Mouse (Mus musculus) urinary bladder, adult 18-20 months (tissue): ENCODE results near the gene Fcer1g.
"Not testable (repeated sequence)": the region's sequence is repeated elsewhere in the genome, so short reads cannot be mapped to it uniquely, and the experiment has no call there.

ENCODE experiments used
- DNase-seq, 2 experiments: peaks; one replicate each; pipeline ENCODE4 v3.0.0; 2022; ENCODE audit warnings: low spot score in 2 of 2, mixed read lengths in 2 of 2

The Fcer1g gene

DNA sequence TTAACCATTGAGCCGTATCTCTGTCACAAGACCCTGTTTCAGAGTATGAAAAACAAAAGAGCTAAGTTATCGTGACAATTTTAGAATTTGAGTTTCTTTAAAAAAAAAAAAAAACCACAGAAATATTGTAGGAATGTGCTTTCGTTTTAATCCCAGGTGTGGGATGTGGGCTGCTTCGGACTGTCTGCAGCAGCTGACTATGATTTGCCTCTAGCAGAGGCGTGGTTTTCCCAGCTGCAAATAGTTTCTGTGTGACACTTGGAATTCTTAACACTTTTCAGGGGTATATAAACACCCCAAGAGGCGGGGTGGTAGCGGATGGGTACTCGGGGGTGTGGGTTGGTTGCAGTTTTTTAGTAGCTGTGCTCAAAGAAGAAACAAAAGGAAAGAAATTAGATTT, 11.2 kb upstream of the Fcer1g start:
- DNase-seq = no peak

DNA sequence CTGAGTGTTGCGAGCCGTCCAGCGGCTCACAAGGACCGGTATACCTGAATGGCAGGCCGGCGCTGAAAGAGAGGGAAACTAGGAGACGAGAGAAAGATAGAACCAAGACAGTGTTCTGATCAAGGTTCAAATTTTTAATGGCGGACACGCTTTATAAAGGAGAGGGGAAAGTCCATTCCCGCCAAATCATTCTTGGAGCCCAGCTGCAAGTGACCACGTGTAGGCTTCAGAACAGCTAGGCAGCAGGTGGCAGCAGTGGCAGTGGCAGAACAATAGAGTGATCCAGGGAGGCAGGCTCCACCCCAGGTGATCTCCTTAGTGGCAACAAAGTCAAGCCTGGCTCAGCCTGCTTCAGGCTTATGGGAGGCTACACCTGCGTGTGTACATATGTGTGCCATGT, 7.8 kb upstream of the Fcer1g start:
- DNase-seq = not testable (repeated sequence)

DNA sequence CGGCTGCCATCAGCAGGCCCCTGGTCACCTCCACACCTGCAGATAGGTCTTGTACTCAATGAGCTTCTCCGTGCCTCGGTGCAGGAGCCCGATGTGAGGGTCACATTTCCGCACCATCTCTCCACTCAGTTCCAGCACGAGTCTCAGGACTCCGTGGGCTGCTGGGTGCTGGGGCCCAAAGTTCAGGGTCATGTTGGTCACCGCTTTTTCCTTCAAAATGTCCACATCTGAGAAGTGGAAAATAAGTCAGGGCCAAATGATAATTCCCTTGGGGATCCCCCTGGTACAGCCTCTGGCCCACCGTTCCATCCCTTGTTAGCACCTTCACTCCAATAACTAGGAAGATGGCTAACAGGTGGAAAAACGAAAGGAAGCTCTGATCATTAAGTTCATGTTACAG, 6.7 kb upstream of the Fcer1g start:
- no peak for DNase-seq

DNA sequence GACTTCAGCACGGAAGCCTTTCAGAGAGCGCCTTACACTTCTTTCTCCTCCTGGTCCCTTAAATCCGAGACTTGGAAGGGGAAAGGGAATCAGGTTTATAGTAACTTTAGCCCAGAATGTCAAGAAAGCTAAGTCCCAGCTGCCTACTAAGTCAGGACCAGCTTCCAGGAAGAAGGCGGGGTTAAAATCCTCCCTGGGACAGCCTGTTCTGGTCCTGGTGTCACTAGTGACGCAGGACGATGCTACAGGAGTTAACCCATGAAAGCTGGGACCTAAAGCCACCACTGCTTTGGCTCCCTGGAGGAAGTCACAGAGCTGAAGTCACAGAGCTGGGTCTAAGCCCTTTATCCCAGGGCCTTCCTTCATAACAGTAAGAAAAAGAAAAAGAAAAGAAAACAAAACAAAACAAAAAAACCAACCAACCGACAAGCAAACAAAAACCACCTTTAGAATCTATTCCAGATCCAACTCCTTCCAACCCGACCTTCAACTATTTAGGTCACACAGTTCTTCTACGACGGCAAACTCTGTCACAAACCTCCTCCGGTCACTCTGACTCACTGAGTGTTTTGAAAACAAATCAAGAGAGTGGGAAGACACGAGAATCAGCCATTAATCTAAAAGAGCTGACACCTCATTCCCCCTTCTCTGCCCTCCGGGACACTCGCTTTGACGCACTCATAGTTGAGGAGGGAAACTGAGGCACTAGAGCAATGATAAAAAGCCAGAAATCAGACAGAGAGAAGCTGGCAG, 6.0 kb upstream of the Fcer1g start:
- no peak for DNase-seq

DNA sequence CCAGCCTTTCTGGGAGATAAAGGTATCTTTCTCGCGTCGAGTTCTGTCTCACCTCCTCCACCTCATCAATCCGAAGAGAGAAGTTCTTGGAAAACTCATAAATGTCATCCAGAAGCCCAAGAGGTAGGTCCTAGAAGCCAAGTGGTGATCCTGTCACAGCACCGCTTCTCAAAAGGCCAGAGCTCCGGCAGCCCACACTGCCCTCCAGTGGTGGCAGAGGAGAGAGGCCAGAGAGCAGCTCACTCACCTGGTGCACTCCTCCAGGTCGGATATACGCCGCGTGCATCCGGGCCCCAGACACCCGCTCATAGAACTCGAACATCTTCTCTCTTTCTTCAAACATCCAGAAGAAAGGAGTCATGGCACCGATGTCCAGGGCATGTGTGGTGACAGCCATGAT, 4.3 kb upstream of the Fcer1g start:
- DNase-seq = peak in 1 of 2 experiments; percentile 26

DNA sequence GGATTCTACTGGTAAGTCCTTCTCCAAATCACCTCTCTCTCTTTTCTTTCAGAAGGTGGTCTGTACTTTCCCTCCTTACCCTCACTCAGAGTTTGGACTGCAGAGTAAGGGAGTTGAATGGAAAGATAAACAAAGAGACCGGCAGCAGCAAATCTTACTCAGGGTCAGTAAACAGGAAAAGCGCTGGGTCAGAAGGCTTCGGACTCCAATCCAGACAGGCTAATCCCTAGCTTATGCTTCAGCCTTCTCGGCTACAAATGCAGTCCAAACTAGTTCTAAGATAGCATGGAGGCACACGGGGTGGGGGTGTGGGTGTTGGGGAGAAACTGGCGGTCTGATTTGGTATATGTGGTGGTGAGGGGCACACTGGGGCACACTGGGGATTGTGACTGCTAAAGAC, 3.3 kb upstream of the Fcer1g start:
- no peak for DNase-seq

DNA sequence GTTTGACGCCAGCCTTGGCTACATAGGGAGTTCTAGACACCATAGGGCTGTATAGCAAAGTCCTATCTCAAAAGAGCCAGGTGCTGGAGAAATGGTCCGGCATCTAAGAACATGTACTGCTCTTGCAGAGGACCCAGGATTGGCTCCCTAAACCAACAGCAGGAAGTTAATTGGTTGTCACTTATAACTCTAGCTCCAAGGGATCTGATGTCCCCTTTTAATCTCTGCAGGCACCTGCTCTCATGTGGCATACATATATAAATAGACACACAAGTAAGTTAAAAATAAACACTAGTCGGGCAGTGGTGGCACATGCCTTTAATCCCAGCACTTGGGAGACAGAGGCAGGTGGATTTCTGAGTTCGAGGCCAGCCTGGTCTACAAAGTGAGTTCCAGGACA, 1.6 kb upstream of the Fcer1g start:
- DNase-seq = no peak

DNA sequence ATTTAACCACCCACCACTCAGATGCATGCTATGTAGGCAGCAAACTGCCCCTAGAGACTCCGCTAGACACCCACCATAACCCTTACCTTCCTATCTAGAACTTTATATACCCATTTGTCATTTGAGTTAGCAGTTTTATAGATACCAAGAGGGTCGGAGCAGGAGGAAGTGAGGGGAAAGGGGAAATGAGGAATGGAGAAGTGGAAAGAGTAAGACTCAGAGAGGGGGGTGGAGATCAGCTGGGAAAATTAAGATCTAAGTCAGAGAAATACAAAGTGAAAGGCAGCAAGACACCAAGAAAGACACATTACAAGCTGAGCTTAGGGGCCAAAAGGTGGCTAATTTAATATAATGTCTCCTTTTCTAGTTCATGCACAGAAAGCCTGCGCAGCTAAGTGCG, 373 bp upstream of the Fcer1g start:
- no peak for DNase-seq

DNA sequence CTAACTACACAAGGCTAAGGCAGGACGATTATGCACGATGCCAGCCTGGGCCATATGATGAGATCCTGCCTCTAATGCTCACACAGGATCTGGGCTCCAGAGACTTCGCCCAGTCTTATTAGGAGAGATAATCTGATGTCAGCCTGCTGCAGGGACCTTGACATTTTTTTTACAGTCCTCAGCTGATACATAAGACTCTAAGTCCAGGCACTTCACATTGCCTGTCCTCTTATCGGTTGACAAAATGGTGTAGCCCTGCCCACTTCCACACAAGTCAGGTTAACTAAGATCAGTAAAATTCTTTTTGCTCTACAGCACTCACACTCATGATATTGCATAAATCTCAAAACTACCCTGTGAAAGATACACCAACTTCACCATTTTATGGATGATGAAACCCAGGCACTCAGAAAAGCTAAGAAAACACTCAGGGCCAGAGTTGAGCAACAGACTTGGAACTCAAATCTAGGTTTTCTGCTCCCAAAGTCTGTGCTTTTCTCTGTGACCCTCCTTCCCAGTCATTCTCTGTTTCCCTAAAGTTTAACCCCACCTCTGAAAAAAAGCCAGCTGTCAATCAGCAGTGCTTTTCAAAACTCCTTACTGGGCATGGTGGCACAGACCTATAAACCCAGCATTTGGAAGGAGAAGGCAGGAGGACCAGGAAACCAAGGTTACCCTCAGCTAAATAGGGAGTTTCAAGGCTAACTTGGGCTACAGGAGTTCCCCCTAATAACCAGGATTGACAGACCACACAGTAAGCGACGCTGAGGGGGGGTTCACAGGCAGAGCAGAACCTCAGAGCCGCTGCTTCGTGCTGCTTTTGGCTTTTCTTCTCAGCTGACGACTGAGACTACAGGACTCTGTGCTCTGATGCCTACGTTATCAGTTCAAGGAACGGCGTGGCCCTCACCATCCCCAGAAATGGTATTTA, 1.1 kb downstream of the Fcer1g start:
- no peak for DNase-seq

DNA sequence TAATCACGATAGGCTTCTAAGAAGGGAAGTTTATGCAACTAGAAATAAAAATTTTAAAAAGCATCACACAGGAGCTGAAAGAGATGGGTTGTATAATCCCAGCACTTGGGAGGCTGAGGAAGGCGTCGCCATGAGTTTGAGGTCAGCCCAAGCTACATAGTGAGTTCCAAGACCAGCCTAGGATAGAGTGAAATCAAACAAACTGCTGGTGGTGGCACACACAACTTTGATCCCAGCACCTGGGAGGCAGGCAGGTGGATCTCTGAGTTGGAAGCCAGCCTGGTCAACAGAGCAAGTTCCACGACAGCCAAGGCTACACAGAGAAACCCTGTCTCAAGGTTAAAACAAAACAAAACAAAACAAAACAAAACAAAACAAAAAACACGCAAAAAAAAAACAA, 1.8 kb downstream of the Fcer1g start:
- DNase-seq = no peak

DNA sequence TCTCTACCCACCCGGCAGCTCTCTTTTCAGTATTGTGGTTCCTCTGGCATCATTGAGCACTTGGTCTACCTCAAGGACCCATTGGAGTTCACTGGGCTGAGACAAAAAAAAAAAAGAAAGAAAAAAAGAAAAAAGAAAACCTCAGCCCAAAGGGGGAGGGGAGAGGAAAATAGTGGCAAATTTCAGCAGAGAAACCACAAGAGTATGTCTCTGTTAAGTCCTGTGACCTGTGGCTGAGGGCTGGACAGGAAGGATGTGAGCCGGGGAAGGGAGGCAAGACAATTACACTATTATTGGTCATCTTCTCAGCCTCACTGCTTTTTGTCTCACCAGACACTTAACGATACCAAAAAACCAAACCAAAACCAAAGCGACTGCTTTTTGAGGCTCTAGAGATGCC, 2.3 kb downstream of the Fcer1g start:
- no peak for DNase-seq

DNA sequence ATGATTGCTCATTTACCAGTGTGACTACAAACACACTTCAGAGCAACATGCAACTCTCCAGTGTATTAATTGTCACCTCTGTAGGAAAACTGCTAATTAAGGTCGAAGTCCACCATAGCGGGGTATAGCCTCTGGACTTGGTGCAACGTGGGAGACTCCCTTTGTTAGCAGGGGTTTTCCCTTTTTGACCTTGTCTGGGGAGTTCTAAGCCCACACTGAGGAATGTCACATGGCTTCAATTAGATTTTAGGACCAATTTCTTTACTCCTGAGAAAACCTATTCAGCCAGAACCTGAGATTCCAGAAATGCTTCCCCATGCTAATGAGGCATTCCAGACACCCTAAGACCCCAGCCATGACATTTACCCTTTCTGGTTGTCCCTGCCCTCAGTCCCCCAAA, 4.0 kb downstream of the Fcer1g start:
- DNase-seq = no peak

DNA sequence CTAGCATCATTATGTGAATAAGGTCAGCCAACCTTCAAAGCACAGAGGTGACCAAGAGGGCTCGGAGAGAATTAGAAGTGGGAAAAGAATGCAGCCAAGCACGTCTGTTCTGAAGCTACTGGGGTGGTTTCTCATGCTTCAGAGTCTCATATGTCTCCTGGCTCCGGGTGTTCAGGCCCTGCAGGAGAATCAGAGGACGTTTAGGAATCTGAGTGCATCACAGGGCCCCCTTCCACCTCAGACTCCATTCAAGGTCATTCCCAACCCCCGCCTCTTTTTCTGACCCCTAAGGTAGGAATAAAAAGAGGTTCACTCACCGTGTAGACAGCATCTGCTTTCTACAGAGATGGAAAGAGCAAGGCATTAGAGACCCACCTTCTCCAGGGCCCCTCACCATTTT, 4.4 kb downstream of the Fcer1g start:
- no peak for DNase-seq

DNA sequence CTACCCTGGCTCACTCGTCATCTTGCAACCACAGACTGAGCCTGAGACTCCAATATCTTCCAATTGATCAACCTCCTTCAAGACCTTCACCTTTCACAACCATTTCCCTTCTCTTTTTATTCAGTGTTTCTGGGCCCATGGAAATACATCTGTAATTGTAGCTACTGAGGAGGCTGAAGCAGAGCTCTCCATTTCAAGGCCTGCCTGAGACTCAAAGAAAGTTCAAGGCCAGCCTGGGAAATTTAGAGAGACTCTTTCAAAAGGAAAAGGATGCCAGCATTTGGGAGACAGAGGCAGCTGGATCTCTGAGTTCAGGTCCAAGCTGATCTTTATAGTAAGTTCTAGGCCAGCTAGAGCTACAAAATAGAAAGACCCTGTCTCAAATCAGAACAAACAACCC, 6.3 kb downstream of the Fcer1g start:
- DNase-seq = no peak

DNA sequence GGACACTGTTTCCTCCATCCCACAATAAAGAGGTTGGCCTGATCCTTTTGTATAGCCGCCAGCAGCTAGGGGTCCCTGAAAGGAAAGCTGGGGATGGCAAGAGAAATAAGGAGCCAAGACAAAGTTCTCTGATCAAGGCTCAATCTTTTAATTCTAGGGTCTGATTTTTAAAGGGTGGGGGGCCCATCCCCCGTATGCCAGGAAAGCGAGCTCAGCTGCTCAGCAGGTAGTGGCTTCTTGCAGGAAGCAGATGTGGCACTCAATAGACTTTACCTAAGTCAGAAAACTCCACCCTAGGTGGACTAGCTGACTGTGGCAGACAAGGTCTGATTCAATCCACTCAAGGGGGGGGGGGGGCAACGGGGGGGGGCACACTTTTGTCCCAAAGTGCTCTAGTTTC, 7.4 kb downstream of the Fcer1g start:
- no peak for DNase-seq

DNA sequence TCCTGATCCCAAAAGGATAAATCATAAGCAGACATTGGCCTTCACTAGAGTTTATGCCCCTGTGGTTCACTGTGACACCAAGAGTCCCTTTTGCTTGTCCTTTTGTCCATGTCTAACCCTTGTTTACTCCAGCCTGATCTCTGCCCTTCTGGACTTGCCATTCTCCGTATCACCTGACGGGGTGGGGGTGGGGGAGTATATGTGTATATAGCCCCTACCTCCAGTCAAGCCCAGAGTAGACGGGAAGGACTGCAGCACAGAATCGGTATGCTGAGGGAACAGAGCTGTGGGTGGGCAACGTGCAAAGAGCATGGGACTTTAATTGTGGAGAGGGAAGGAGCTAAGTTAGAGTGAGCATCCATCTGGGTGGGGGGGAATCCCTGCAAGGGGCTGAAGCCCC, 9.3 kb downstream of the Fcer1g start, which contains the start of gene Apoa2:
Gene Apoa2, plus strand, starts transcription at position 198 of the 400 bp plus-strand sequence.
- DNase-seq = no peak

DNA sequence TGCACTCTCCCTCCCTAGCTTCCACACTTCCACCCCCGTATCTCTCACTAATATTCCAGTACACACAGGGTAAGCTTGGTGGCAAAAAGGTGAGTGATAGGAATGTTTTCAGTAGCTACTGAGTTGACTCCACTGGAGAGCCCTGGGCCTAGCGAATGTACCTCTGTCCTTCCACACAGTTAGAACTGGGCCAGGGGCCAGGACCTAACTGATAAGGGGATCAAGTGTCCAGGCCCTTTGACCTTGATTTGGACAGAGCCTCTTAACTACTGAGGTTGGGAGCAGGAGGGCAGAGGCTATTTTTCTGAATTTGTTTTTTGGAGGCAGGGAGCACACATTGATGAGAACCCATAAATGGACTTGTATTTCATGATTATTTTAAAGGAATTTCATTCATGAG, 10.4 kb downstream of the Fcer1g start:
- DNase-seq = no peak

DNA sequence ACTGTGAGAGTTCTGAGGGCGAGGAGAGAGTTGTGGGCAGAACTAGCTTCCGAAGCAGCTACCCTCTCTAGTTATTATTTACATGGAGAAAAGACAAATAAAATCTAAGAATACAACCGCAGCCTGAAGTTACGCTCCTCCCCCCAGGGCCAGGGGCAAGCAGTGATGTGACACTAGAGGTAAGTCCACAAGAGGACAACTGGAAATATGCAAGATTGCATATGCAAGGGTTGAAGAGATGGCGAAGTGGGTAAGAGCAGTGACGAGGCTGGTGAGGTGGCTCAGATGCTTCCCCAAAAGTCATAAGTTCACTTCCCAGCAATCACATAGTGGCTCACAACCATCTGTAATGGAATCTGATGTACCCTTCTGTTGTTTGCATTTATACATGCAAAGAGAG, 11.0 kb downstream of the Fcer1g start:
- DNase-seq = no peak

DNA sequence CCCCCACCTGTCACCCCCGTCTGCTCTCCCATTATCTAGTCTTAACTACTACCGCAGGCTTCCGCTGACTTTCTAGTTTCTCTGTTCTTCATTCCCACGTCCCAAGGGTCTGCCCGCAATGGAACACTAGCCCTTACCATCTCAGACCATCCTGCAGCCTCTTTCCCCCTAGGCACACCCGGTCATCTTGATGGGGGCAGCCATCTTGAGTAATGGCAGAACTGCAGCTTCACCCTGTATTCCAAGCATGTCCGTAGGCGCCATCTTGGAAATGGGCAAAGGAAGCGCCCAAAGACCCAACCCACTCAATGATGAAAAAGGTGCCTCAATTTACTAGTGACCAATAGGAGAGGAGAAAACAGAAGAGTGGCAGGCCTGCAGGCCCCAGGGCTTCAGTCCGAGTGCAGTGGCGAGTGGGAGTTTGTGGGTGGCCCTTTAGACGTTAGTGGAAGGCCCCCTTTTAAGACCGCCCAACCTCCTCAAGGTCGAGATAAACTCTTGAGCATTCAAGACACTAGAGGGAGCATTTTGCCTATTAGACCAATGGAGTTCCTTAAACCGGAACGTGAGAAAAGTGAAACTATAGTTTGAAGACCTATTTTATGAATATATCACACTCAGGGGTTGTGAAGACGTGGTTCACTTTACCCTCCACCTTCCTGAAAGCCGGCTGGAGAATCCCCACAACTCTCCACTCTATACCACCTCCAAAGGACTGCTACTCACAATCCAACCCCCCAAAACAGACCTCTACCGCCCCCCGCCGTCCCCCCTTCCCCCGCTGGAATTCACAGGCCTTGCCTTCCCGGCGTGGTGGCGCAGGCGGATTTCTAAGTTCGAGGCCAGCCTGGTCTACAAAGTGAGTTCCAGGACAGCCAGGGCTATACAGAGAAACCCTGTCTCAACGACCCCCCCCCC, 11.7 kb downstream of the Fcer1g start, which contains the start of gene Tomm40l:
Gene Tomm40l, minus strand, starts transcription at position 277 of the 918 bp plus-strand sequence.
- peak; percentile 82 to 95 for DNase-seq

DNA sequence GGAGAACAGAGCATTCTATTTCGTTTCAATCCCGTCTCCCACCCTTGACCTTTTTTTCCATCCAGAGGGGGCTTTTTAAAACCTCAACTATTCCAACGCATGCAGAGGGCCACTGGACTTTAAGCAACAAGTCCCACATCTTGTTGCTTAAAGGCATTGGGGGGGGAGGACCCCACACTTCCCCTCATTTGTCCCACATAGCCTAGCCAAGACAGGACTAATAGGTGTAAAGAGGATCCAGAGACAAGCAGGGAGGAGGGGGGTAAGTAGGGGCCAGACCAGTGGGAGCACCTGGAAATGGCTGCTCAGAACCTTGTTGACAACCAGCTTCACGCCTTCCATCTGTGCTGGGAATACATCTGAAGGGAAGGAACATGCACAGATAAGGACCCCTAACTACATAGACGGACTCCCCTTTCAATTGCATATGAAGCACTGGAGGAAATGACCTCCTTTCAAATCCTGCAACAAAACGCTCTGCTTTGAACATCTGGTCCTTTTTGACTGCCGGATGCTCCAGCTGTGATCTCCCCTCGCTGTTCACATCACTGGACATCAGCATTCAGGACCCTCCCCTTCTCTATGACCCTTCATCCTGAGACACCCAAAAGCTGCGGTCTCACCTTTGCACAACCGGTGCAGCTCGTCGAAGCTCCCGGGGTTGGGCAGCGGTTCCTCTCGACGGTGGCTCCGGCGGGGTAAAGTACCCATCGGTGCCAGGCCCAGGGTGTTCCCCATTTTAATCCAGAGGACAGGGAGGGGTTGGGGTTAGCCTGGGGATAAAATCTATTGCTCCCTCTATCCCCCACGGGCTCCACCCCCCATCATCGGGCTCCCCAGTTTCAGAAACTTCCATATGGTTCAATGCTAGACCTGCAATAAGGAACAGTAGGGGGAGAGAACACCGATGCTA, 12.6 kb downstream of the Fcer1g start:
- no peak for DNase-seq

DNA sequence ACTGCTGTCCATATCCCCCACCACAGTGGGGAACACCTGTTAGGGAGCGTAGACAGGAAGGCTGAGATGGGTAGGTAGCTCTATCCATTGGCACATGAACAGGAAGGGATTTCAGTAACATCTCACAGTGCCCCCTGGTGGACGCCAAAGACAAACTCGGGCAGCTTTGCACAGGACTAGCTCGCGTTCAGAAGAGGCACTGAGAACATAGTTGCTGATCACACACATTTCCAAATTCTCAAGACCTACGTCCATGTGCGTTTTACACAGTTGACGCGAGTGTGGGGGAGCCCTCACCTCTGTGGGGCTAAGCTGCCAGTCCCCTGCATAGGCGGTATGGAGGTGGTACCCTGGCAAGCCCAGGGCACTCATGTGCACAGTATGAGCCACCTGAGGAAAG, 13.3 kb downstream of the Fcer1g start:
- DNase-seq = peak; percentile 69 to 78
